Mouse (Mus musculus) lung, postnatal 25 days (tissue): ENCODE data around the gene Chn2.

Experiments
- DNase-seq: peaks from one replicate; pipeline ENCODE4 v3.0.0; 2022; ENCODE audit warnings: low spot score

Chn2 gene

DNA sequence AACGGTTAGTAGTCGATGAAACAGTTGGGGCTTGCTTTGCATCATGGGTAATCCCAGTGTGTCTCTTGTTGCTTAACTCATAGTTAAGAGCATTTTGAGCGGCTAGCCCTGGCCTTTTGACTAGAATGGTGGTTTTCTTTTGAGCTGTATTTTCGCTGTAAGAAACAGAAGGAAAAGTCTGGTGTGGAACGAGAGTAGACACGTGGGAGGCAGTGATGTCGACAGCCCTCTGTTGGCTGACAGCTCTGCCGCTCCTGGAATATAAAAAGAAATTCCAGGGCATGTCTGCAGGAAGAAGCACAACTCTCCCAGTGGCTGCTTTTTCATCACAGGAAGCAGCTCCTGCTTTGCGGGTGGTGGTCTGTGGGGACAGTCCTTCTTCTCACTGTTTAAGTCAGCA is 202.9 kb downstream of the Chn2 start:
- peak; percentile 17 for DNase-seq

- no peak for DNase-seq
These were observed 209.2 kb downstream of the Chn2 start for GRCm38 (mm10) chr6:54248354-54249252.

DNA sequence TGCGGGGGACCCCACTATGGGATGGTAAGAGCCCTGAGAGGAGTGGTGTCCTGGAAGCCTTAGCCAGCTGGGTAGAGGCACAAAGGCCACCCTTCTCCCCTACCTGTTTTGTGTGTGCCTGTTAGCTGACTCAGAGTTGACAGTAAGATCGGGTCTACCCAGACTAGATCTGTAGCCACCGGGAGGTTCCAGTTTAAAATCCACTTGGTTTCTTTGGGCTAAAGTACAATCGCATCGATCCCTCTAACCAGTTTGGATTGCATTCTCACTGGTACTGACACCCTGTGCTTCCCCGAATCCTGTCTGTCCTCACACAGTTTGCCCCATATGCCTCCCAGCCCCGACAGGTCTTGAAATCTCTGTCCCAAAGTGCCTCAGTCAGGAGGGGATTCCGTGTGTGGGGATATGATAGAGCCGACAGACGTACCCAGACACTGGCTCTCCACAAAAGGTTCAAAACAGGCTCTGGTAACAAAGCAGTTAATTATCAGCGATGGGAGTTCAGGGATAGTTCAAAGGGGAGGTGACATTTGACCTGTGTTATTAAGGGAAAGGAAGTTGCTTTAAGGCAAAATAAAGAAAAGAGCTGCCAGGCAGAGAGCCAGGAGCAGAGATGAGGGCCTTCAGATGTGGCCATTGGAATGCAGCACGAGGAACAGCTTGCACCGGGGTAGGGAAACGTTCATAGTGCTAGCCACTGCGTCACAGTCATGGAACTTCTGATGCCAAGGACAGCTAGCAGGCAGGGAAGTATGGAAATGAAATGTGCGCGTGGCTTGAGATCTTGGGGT is 212.2 kb downstream of the Chn2 start:
- peak; percentile 48 for DNase-seq

DNA sequence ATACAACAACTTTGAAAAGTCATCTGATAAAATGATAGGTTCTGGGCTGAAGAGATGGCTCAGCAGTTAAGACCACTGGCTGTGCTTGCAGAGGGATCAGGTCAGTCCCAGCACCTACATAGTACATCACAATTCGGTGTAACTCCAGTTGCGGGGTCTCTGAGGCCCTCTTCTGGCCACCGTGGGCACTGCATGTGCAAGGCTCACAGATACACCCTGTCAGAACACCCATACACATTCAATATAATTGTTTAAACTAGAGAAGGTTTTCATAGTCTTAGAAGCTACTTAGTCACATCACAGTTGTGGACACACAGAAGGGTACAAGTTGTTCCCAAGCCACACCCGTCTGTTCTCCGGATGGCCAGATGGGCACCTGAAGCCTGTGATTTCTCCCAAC is 213.9 kb downstream of the Chn2 start:
- DNase-seq: no peak

GRCm38 (mm10) chr6:54253881-54254280 is 214.5 kb downstream of the Chn2 start:
- DNase-seq: no peak

GRCm38 (mm10) chr6:54254759-54255158 is 215.4 kb downstream of the Chn2 start:
- no peak for DNase-seq

GRCm38 (mm10) chr6:54255321-54255720 is 216.0 kb downstream of the Chn2 start:
- DNase-seq: no peak

DNA sequence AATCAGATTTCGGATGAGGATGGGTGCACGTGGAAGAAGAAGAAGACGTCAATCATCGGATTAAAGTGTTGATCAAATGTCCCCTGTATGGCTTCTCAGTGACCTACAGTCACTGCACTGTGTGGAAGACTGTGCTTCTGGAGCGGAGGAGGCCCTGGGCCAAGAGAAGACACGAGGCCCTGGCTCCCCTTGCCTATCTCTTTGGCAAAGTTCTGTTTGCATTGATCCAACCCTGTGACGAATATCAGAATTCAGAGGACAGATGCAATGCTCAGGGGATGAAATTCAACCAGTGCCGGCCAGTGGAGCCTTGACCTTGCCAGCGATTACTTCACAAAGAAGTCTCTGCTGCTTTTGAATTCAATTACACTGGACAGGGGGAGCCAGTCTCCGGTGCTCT is 217.0 kb downstream of the Chn2 start:
- no peak for DNase-seq

- no peak for DNase-seq
These were observed 218.2 kb downstream of the Chn2 start for GRCm38 (mm10) chr6:54257552-54257951.

GRCm38 (mm10) chr6:54258462-54258861 is 219.1 kb downstream of the Chn2 start:
- DNase-seq: no peak

GRCm38 (mm10) chr6:54262732-54263131 is 223.4 kb downstream of the Chn2 start:
- DNase-seq: no peak

DNA sequence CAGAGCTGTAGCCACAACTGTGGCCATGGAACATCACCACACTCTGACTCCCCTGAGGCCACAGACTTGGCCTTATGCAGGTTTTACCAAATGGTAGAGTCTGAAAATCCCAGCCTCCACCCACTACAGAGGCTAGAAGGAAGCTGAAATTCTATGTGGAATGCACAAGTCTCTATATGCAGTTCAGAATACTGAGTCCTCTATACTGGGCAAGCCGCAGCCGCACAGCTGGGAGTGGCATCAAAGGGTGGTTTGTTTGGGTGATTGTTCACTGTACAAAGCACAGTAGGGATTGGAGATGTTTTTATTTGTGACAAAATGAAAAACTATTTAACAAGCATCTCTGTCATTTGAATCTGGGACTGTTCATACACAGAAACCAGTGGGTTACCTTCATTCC is 224.5 kb downstream of the Chn2 start:
- no peak for DNase-seq

DNA sequence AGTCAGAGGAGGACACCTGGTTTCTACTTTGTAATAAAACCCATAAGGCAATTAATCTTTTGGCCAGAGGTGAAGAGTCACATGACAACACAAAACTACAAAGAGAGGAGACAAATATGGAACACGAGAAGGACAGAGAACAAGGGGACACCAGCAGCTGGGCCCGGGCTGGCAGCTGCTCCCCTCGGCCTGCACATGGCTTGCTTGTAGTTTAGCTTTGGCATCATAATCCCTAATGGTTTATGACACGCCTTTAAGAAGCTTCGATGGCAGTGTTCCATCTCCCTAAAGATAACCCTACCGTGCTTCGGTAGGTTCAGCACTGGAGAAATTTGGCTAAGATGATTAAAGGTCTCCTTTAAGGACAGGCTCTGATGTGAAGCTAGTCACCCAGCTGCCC is 225.2 kb downstream of the Chn2 start:
- DNase-seq: no peak

DNA sequence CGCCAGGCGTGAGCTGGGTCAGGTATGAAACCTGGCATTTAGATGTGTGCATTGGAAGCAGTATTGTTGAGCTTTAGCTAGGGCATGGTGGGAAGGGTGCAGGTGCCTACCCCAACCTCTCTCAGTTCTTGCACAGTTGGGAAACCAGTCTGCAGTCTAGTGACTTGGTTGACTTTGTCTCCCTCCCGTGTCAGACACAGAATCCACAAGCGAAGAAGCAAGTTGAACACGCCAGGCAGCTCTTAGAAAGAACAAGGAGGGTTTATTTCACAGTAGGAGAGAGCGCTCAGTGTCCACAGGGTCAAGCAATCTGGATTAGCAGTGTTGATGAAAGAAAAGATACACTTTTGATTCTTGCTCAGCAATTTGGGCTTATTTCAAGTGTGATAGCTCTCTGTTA is 226.0 kb downstream of the Chn2 start:
- no peak for DNase-seq

DNA sequence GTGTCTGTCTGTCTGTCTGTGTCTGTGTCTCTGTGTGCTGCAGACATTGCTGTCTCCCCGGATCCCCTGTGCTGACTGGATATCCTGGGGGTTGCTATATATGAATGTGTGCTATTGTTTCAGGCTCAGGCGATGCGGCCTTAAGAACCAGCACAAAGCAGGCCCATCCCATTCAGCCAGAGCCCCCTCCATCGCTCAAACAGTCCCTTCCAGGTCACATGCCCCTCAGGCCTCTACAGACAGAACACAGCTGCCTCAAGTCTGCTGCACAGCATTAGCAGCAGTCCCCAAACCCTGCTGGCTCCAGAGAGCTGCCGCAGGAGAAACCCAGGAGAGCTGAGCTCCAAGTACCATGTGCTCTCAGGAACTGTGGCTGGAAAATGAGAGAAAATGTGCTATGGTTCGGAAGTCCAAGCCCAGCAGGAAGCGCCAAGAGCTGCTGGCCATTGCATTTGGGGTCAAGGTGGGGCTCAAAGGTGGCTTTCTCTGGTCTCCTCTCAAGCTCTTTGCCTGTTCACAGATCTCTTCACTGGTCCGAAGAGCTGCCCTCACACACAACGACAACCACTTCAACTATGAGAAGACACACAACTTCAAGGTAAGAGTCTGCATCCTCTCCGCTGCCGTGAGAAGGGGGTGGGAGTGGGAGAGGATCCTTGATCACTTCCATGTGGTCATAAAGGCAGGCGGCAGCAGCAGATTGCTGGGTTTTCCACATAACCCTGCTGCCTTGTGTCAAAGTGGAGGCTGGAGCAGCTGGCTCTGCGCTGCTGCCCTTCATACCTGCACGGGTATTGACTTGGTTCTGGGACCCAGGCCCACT is 233.4 kb downstream of the Chn2 start:
- no peak for DNase-seq

DNA sequence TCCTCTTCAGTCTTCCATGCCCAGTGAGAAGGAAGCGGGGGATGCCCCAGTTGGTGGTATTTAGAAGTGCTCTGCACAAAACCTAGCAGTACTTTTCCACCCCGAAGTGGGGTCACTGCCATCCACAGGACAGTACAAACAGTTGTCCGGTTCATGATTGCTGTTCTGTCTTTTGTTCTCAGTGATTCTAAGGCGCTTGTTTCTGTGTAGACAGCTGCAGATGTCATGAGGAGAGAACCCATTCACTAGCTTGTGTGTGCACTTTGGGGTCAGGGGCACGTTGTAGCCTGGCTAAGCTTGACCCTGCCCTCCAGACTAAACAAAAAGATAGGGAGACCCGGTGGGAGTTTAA is 234.0 kb downstream of the Chn2 start:
- DNase-seq: no peak

GRCm38 (mm10) chr6:54277234-54277633 is 237.9 kb downstream of the Chn2 start:
- DNase-seq: no peak

GRCm38 (mm10) chr6:54277828-54278227 is 238.5 kb downstream of the Chn2 start:
- no peak for DNase-seq

- no peak for DNase-seq
These were observed 239.3 kb downstream of the Chn2 start for GRCm38 (mm10) chr6:54278613-54279012.

DNA sequence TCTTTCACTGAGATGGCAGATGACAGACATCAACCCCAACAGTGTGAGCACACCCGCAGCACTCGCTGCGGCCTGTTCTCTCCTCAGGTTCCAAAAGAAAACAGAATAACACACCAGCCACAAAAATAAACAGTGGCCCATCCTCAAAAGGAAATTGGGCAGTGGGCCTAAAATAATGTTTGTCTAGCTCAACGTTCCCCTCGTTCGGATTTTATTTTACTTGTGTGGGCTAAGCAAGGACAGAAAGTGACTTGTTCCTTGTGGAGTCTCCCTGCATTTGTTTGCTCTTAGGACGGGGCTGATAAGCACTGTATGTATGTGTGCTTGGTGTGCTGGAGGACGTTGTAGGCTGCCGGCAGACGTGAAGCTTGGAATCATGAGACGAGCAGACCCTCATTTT is 240.0 kb downstream of the Chn2 start:
- DNase-seq: no peak

- no peak for DNase-seq
These were observed 240.9 kb downstream of the Chn2 start for GRCm38 (mm10) chr6:54280248-54280647.

DNA sequence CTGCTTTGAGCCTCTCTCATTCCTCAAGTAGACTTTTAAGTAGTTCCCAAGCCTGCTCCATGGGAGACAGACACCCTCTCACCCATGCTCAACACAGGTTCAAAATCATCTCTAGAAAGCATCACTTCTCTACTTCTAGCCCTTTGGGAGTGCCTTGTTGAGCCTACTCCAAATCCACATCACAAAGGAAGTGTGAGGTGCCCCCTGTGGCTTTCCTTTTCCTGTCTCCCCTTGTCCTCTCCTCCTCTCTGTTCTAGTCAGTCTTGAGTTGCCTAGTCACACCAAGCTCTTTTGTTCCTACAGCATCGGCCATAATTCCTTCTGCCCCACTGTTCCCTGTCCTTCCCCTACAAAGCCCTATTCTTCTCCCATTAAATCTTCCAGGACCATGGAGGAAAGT is 243.9 kb downstream of the Chn2 start:
- DNase-seq: no peak
